Mouse (Mus musculus) lung, postnatal 0 days (tissue): Measurements from ENCODE around the gene Bace2. TPM values are rescaled to one million over a fixed set of nuclear protein-coding genes. Genes with fewer than 3 reads are reported as not detected.

Experiments
- ATAC-seq: fragments of 200-750 bp; cut with Nextera tagmentation; 2 replicates; pipeline ENCODE4 v1.8.0; 2017; ENCODE audit warnings: moderate library complexity
- DNase-seq: peaks from one replicate; pipeline ENCODE4 v3.0.0-alpha.2; 2016; ENCODE audit warnings: low spot score
- H3K27ac ChIP-seq: fragments of 300-500 bp; sonication (generic); 2 replicates; pipeline ENCODE4 v1.5.1; 2014; ENCODE audit warnings: antibody characterized with exemption, mild to moderate bottlenecking, low read length, mixed read lengths
- H3K27me3 ChIP-seq: fragments of 300-500 bp; sonication (generic); replicated peaks from 2 replicates; pipeline ENCODE4 v1.6.1; 2014; ENCODE audit warnings: low read length, mixed read lengths; ENCODE audit not compliant: insufficient read depth
- H3K36me3 ChIP-seq: fragments of 300-500 bp; sonication (generic); 2 replicates; pipeline ENCODE4 v1.6.1; 2014; ENCODE audit warnings: low read length, mixed read lengths; ENCODE audit not compliant: insufficient read depth
- H3K4me1 ChIP-seq: fragments of 300-500 bp; sonication (generic); 2 replicates; pipeline ENCODE4 v1.6.1; 2014; ENCODE audit warnings: antibody characterized with exemption, low read depth, low read length, mixed read lengths; ENCODE audit not compliant: insufficient read depth
- H3K4me2 ChIP-seq: fragments of 300-500 bp; sonication (generic); replicated peaks from 2 replicates; pipeline ENCODE4 v1.6.1; 2014; ENCODE audit warnings: low read depth, mild to moderate bottlenecking, low read length, moderate library complexity, mixed read lengths
- H3K4me3 ChIP-seq: fragments of 300-500 bp; sonication (generic); 2 replicates; pipeline ENCODE4 v1.5.1; 2014; ENCODE audit warnings: low read depth, low read length
- H3K9ac ChIP-seq: fragments of 300-500 bp; sonication (generic); replicated peaks from 2 replicates; pipeline ENCODE4 v1.6.1; 2014; ENCODE audit warnings: low read depth, mild to moderate bottlenecking
- H3K9me3 ChIP-seq: fragments of 300-500 bp; sonication (generic); 2 replicates; pipeline ENCODE4 v1.6.1; 2016; ENCODE audit warnings: low read length, mixed read lengths
- CTCF ChIP-seq: IDR thresholded peaks from 2 replicates; pipeline ENCODE4 v1.5.1; 2016; ENCODE audit warnings: antibody characterized with exemption, mild to moderate bottlenecking
- EP300 ChIP-seq: IDR thresholded peaks from 2 replicates; pipeline ENCODE4 v1.6.1; 2016; ENCODE audit warnings: antibody characterized with exemption, mild to moderate bottlenecking, control low read depth
- WGBS: fragments of 180-500 bp; shearing (Covaris S2); extraction: QIAGEN DNeasy Blood & Tissue Kit; methylation state at CpG from one replicate; pipeline ENCODE4 v1.1.7; 2014; 5-methylcytosine and 5-hydroxymethylcytosine counted together
- polyA plus RNA-seq: library from polyadenylated mRNA; unstranded; fragments of >200 nt; fragmentation: Nextera tagmentation; extraction: Ambion mirVana; gene quantifications from 2 replicates; pipeline ENCODE4 v1.2.1, GENCODE M21; 2015

Bace2 gene
- polyA plus RNA-seq, 1 experiment from 2014 or later = 16.2 TPM

DNA sequence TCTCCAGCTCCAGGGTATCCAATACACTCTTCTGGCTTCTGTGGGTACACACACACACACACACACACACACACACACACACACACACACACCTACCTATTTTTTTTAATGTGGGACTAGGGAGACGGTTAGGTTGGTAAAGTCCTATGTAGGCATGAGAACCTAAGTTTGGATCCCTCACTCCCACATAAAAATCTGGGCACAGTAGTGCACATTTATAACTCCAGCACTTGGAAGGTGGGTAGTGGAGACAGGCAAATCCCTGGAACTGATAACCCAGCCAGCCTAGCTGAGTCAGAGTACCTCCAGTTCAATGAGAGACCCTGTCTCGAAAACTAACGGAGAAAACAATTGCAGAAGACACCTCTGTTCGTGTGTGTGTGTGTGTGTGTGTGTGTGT, 39.9 kb downstream of the Bace2 start:
- H3K36me3 ChIP-seq = no peaks in the 10 kb centered on the region
- ATAC-seq = no peak
- H3K4me3 ChIP-seq = no peak overlapping the region
- WGBS = 88% methylated on average over 4 of the region's 4 CpGs
- no peak overlapping the region for H3K27ac ChIP-seq
- no peak for DNase-seq
- H3K9ac ChIP-seq = no peak overlapping the region
- TF ChIP-seq EP300 (no peak), CTCF (no peak)
- no peaks in the 10 kb centered on the region for H3K9me3 ChIP-seq
- no peaks in the 10 kb centered on the region for H3K27me3 ChIP-seq
- no peak overlapping the region for H3K4me2 ChIP-seq
- H3K4me1 ChIP-seq = no peaks in the 10 kb centered on the region

GRCm38 (mm10) chr16:97397945-97398531, 41.5 kb downstream of the Bace2 start:
- no peaks in the 10 kb centered on the region for H3K27me3 ChIP-seq
- H3K9me3 ChIP-seq = no peaks in the 10 kb centered on the region
- H3K4me3 ChIP-seq = no peak overlapping the region
- no peak overlapping the region for H3K27ac ChIP-seq
- H3K4me1 ChIP-seq = no peaks in the 10 kb centered on the region
- H3K4me2 ChIP-seq = no peak overlapping the region
- TF ChIP-seq EP300 (no peak), CTCF (no peak)
- no peak for DNase-seq
- H3K36me3 ChIP-seq = no peaks in the 10 kb centered on the region
- ATAC-seq = no peak
- no peak overlapping the region for H3K9ac ChIP-seq
- WGBS = 74% methylated on average over 2 of the region's 2 CpGs

GRCm38 (mm10) chr16:97399991-97400390, 43.4 kb downstream of the Bace2 start:
- DNase-seq = no peak

GRCm38 (mm10) chr16:97401741-97402140, 45.2 kb downstream of the Bace2 start:
- ATAC-seq = no peak
- Histone ChIP-seq H3K9me3 (no peaks in the 10 kb centered on the region), H3K4me1 (no peaks in the 10 kb centered on the region), H3K4me3 (no peak overlapping the region), H3K4me2 (no peak overlapping the region), H3K36me3 (no peaks in the 10 kb centered on the region), H3K9ac (no peak overlapping the region), H3K27me3 (no peaks in the 10 kb centered on the region), H3K27ac (no peak overlapping the region)
- no peak for DNase-seq
- TF ChIP-seq EP300 (no peak), CTCF (no peak)

More at GRCm38 (mm10) chr16:97399991-97400390, 43.4 kb downstream of the Bace2 start:
- Histone ChIP-seq H3K4me1 (no peaks in the 10 kb centered on the region), H3K27me3 (no peaks in the 10 kb centered on the region), H3K27ac (no peak overlapping the region), H3K9me3 (no peaks in the 10 kb centered on the region), H3K4me3 (no peak overlapping the region), H3K36me3 (no peaks in the 10 kb centered on the region), H3K4me2 (no peak overlapping the region), H3K9ac (no peak overlapping the region)
- 66% methylated on average over 4 of the region's 4 CpGs for WGBS
- no peak for ATAC-seq
- TF ChIP-seq CTCF (no peak), EP300 (no peak)

DNA sequence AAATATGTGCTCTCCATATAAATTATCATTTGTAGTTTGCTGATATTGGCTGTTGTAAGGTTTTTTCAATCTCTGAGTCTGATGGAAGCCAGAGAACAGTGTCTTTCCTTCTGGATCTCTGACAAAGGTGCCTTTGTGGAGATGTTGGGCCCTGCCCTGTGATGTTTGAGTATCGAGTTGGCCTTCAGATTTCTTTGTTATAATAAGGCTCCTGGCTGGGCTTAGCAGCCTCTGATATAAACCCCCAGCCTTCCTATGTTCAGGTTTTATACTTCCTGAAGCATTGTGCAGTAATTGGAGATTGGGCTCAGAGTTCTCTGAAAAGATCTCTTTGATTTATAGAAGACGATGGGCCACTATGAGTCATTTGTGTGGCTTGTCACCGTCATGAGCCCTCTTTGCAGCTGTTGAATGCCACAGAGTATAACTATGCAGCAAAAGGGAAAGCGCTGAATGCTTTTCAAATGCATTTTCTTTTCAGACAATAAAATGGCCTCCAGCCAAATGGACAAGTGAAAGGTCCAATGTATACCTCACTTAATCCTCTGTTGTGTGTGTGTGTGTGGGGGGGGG, 45.8 kb downstream of the Bace2 start:
- TF ChIP-seq CTCF (no peak), EP300 (no peak)
- H3K4me2 ChIP-seq = no peak overlapping the region

GRCm38 (mm10) chr16:97405476-97406012, 49.0 kb downstream of the Bace2 start:
- Histone ChIP-seq H3K27ac (no peak overlapping the region), H3K9ac (no peak overlapping the region), H3K27me3 (no peaks in the 10 kb centered on the region), H3K4me2 (no peak overlapping the region), H3K4me1 (no peaks in the 10 kb centered on the region), H3K4me3 (no peak overlapping the region), H3K9me3 (no peaks in the 10 kb centered on the region), H3K36me3 (no peaks in the 10 kb centered on the region)
- ATAC-seq (no peak), DNase-seq (no peak)
- TF ChIP-seq CTCF (no peak), EP300 (no peak)
- 91% methylated on average over 5 of the region's 5 CpGs for WGBS

More for the DNA sequence above, 45.8 kb downstream of the Bace2 start:
- DNase-seq = no peak
- Histone ChIP-seq H3K9me3 (no peaks in the 10 kb centered on the region), H3K4me3 (no peak overlapping the region), H3K27ac (no peak overlapping the region), H3K27me3 (no peaks in the 10 kb centered on the region), H3K36me3 (no peaks in the 10 kb centered on the region), H3K4me1 (no peaks in the 10 kb centered on the region), H3K9ac (no peak overlapping the region)
- whole genome bisulfite sequencing = 49% methylated on average over 4 of the region's 4 CpGs
- no peak for ATAC-seq
